Mouse (Mus musculus) stomach, postnatal 0 days (tissue): ENCODE results near the gene Duxbl3. TPM values are rescaled to one million over a fixed set of nuclear protein-coding genes. Genes with fewer than 3 reads are reported as not detected.
A peak's percentile ranks its signal among the peaks of the same experiment; 100 is the strongest.

Experiments used
- ATAC-seq: fragments of 200-750 bp; cut with Nextera tagmentation; 2 replicates; pipeline ENCODE4 v1.8.0; 2017; ENCODE audit not compliant: low FRiP score, low TSS enrichment
- DNase-seq: peaks from one replicate; pipeline ENCODE4 v3.0.0-alpha.2; 2016; ENCODE audit warnings: low spot score
- H3K27ac ChIP-seq: fragments of 300-500 bp; sonication (generic); replicated peaks from 2 replicates; pipeline ENCODE4 v1.5.1; 2014; ENCODE audit warnings: mild to moderate bottlenecking, control low read depth
- H3K27me3 ChIP-seq: fragments of 300-500 bp; sonication (generic); 2 replicates; pipeline ENCODE4 v1.6.1; 2014; ENCODE audit warnings: low read length; ENCODE audit not compliant: control insufficient read depth, insufficient read depth
- H3K36me3 ChIP-seq: fragments of 300-500 bp; sonication (generic); 2 replicates; pipeline ENCODE4 v1.6.1; 2014; ENCODE audit warnings: low read length, mixed read lengths; ENCODE audit not compliant: control insufficient read depth, insufficient read depth
- H3K4me1 ChIP-seq: fragments of 300-500 bp; sonication (generic); replicated peaks from 2 replicates; pipeline ENCODE4 v1.6.1; 2014; ENCODE audit warnings: antibody characterized with exemption; ENCODE audit not compliant: control insufficient read depth, insufficient read depth
- H3K4me2 ChIP-seq: fragments of 300-500 bp; sonication (generic); replicated peaks from 2 replicates; pipeline ENCODE4 v1.6.1; 2014; ENCODE audit warnings: low read depth, mild to moderate bottlenecking, control low read depth, moderate library complexity
- H3K4me3 ChIP-seq: fragments of 300-500 bp; sonication (generic); 2 replicates; pipeline ENCODE4 v1.5.1; 2014; ENCODE audit warnings: low read depth, low read length, control low read depth
- H3K9ac ChIP-seq: fragments of 300-500 bp; sonication (generic); 2 replicates; pipeline ENCODE4 v1.6.1; 2014; ENCODE audit warnings: mild to moderate bottlenecking, low read length, control low read depth, mixed read lengths
- H3K9me3 ChIP-seq: fragments of 300-500 bp; sonication (generic); 2 replicates; pipeline ENCODE4 v1.6.1; 2016; ENCODE audit warnings: low read length; ENCODE audit not compliant: control insufficient read depth
- CTCF ChIP-seq: IDR thresholded peaks from 2 replicates; pipeline ENCODE4 v1.5.1; 2016; ENCODE audit warnings: antibody characterized with exemption, low read depth, mild to moderate bottlenecking, moderate library complexity
- EP300 ChIP-seq: optimal IDR thresholded peaks from 2 replicates; pipeline ENCODE3; 2016; ENCODE audit warnings: antibody characterized with exemption
- WGBS: fragments of 180-500 bp; shearing (Covaris S2); extraction: QIAGEN DNeasy Blood & Tissue Kit; methylation state at CpG from one replicate; pipeline ENCODE4 v1.1.7; 2014; 5-methylcytosine and 5-hydroxymethylcytosine counted together
- polyA plus RNA-seq: library from polyadenylated mRNA; unstranded; fragments of >200 nt; fragmentation: Nextera tagmentation; extraction: Ambion mirVana; gene quantifications from 2 replicates; pipeline ENCODE4 v1.2.1, GENCODE M21; 2015

The Duxbl3 gene
- polyA plus RNA-seq, 1 experiment from 2014 or later = 1.5 TPM

- TF ChIP-seq EP300 (no peak), CTCF (no peak)
- Histone ChIP-seq H3K4me3 (no peak overlapping the region), H3K27me3 (no peaks in the 10 kb centered on the region), H3K9ac (no peak overlapping the region), H3K4me2 (no peak overlapping the region), H3K9me3 (no peaks in the 10 kb centered on the region), H3K36me3 (no peaks in the 10 kb centered on the region), H3K27ac (no peak overlapping the region), H3K4me1 (no peaks in the 10 kb centered on the region)
- DNase-seq (peak; percentile 33), ATAC-seq (peak; percentile 77)
- WGBS = 54% methylated on average over 4 of the region's 4 CpGs
These were observed 39.3 kb downstream of the Duxbl3 start for GRCm38 (mm10) chr14:26297055-26297454.

GRCm38 (mm10) chr14:26297484-26297883, 39.7 kb downstream of the Duxbl3 start:
- no peak overlapping the region for H3K27ac ChIP-seq
- no peaks in the 10 kb centered on the region for H3K4me1 ChIP-seq
- DNase-seq (no peak), ATAC-seq (no peak)
- H3K9me3 ChIP-seq = no peaks in the 10 kb centered on the region
- no peak overlapping the region for H3K4me2 ChIP-seq
- WGBS = 69% methylated on average over 5 of the region's 5 CpGs
- H3K36me3 ChIP-seq = no peaks in the 10 kb centered on the region
- H3K27me3 ChIP-seq = no peaks in the 10 kb centered on the region
- H3K9ac ChIP-seq = no peak overlapping the region
- H3K4me3 ChIP-seq = no peak overlapping the region
- no peak for TF ChIP-seq CTCF
- no peak for TF ChIP-seq EP300

- 29% methylated on average over 2 of the region's 2 CpGs for WGBS
- DNase-seq = peak; percentile 41
- Histone ChIP-seq H3K4me2 (no peak overlapping the region), H3K9me3 (no peaks in the 10 kb centered on the region), H3K36me3 (no peaks in the 10 kb centered on the region), H3K4me3 (no peak overlapping the region), H3K27ac (no peak overlapping the region), H3K27me3 (no peaks in the 10 kb centered on the region), H3K9ac (no peak overlapping the region), H3K4me1 (no peaks in the 10 kb centered on the region)
- ATAC-seq = peak; percentile 70; the same call in 1 of the 2 replicates
- TF ChIP-seq EP300 = no peak
- TF ChIP-seq CTCF = peak; percentile 95
These were observed 45.3 kb downstream of the Duxbl3 start for GRCm38 (mm10) chr14:26303111-26303510.

- Histone ChIP-seq H3K27ac (no peak overlapping the region), H3K9me3 (no peaks in the 10 kb centered on the region), H3K27me3 (no peaks in the 10 kb centered on the region), H3K4me2 (no peak overlapping the region), H3K4me3 (no peak overlapping the region), H3K4me1 (no peaks in the 10 kb centered on the region), H3K36me3 (no peaks in the 10 kb centered on the region), H3K9ac (no peak overlapping the region)
- TF ChIP-seq EP300 = no peak
- peak; percentile 77 for TF ChIP-seq CTCF
- WGBS = 53% methylated on average over 2 of the region's 2 CpGs
- ATAC-seq (no peak), DNase-seq (peak; percentile 51)
These were observed 48.3 kb downstream of the Duxbl3 start for GRCm38 (mm10) chr14:26306032-26306431.

- Histone ChIP-seq H3K4me3 (no peak overlapping the region), H3K9me3 (no peaks in the 10 kb centered on the region), H3K27me3 (no peaks in the 10 kb centered on the region), H3K9ac (no peak overlapping the region), H3K4me2 (no peak overlapping the region), H3K27ac (no peak overlapping the region), H3K36me3 (no peaks in the 10 kb centered on the region), H3K4me1 (no peaks in the 10 kb centered on the region)
- WGBS = 89% methylated on average over 6 of the region's 6 CpGs
- no peak for DNase-seq
- TF ChIP-seq EP300 (no peak), CTCF (no peak)
- no peak for ATAC-seq
These were observed 51.1 kb downstream of the Duxbl3 start for GRCm38 (mm10) chr14:26308813-26309212.

GRCm38 (mm10) chr14:26309511-26309910, 51.7 kb downstream of the Duxbl3 start:
- DNase-seq (no peak), ATAC-seq (no peak)
- no peak overlapping the region for H3K27ac ChIP-seq
- H3K9me3 ChIP-seq = no peaks in the 10 kb centered on the region
- no peaks in the 10 kb centered on the region for H3K4me1 ChIP-seq
- H3K4me2 ChIP-seq = no peak overlapping the region
- H3K36me3 ChIP-seq = no peaks in the 10 kb centered on the region
- no peak for TF ChIP-seq CTCF
- no peak for TF ChIP-seq EP300
- H3K9ac ChIP-seq = no peak overlapping the region
- H3K4me3 ChIP-seq = no peak overlapping the region
- H3K27me3 ChIP-seq = no peaks in the 10 kb centered on the region
- WGBS = 79% methylated on average over 1 of the region's 1 CpGs
